35 mouse cellular contexts compared by ENCODE assay signal in genomic region chr19:46957001-46957400, GRCm38 (mm10). TPM values are rescaled to one million over a fixed set of nuclear protein-coding genes. Genes with fewer than 3 reads are reported as not detected.
A peak's percentile ranks its signal among the peaks of the same experiment; 100 is the strongest.
DNase-seq lines count a peak whose midpoint lies in the region; ATAC-seq and TF ChIP-seq lines count a peak whose summit lies in the region.
"Had no signal": no experiment of that assay in that cellular context is flagged by ENCODE, and none has a peak within 500 bp of the region (broad histone marks: within the 10 kb centered on the region; RNA-seq: fewer than 3 reads in every experiment).

No protein-coding gene starts in this region.

- H3K27me3 ChIP-seq in MEL (ENCODE audit: control insufficient read depth in 1 of 2, insufficient read depth in 2 of 2, low read length in 2 of 2), result no peaks in the 10 kb centered on the region
- H3K27me3 ChIP-seq in erythroblast, embryonic 14.5 days (ENCODE audit: control insufficient read depth), result no peaks in the 10 kb centered on the region
- H3K27me3 ChIP-seq in liver, embryonic 13.5 days, result no peaks in the 10 kb centered on the region
- H3K27me3 ChIP-seq: embryonic facial prominence, embryonic 15.5 days; heart, embryonic 12.5 days; limb, embryonic 15.5 days; lung, embryonic 15.5 days; midbrain, embryonic 13.5 days had no signal

- H3K9ac ChIP-seq in MEL (ENCODE audit: control insufficient read depth, low read depth, low read length, poor library complexity, severe bottlenecking), result no peak overlapping the region
- H3K9ac ChIP-seq in liver, embryonic 13.5 days, result peak overlapping the region; percentile 50
- H3K9ac ChIP-seq: embryonic facial prominence, embryonic 15.5 days; heart, embryonic 12.5 days; hindbrain, embryonic 14.5 days; limb, embryonic 15.5 days; lung, embryonic 15.5 days; midbrain, embryonic 13.5 days had no signal

- peak; percentile 46 for DNase-seq in MEL (ENCODE audit: low read depth, low spot score)
- peak; percentile 53 for DNase-seq in liver, embryonic 13.5 days
- DNase-seq in testis, postnatal 14 days (ENCODE audit: low spot score), result no peak
- no peak for DNase-seq in Muller cell, postnatal 12 days (ENCODE audit: inconsistent ontology term)
- no peak for DNase-seq in ovary, postnatal 10 days (ENCODE audit: low spot score)
- DNase-seq: adrenal gland, postnatal 25 days; cerebellum, adult 8-10 months; cerebellum, postnatal 25 days; gastrocnemius, adult 2 months; gastrocnemius, postnatal 36 days; heart, adult 18-20 months; heart, postnatal 4 days; kidney, adult 11 months; kidney, postnatal 14 days; retina, postnatal 1 day; right cerebral cortex, postnatal 14 days; thymus, postnatal 14 days had no signal

- TF ChIP-seq RAD21 in MEL (IDR thresholded peaks at IDR 0.05; ENCODE audit: low read depth, low read length), result no peak

- 17% methylated on average over 5 of the region's 5 CpGs for WGBS in liver, embryonic 13.5 days (ENCODE audit: insufficient replicate concordance)

- peak in 1 of 2 experiments; percentile 26; a peak in 2 of 4 replicates for TF ChIP-seq EP300 in MEL (IDR thresholded peaks at IDR 0.05; ENCODE audit: low read depth in 1 of 2, low read length in 2 of 2)

- H3K4me1 ChIP-seq in MEL (ENCODE audit: control insufficient read depth in 1 of 2, insufficient read depth in 2 of 2, low read length in 2 of 2), result peaks cover 22 to 33% of the 10 kb centered on the region in 2 experiments
- H3K4me1 ChIP-seq in erythroblast, embryonic 14.5 days (ENCODE audit: control insufficient read depth), result peaks cover 63% of the 10 kb centered on the region
- H3K4me1 ChIP-seq in liver, embryonic 13.5 days (replicated peaks), result peaks cover 63% of the 10 kb centered on the region

- peak overlapping the region; percentile 37 for H3K4me2 ChIP-seq in liver, embryonic 13.5 days
- H3K4me2 ChIP-seq: embryonic facial prominence, embryonic 15.5 days; heart, embryonic 12.5 days; hindbrain, embryonic 14.5 days; limb, embryonic 15.5 days; lung, embryonic 15.5 days; midbrain, embryonic 13.5 days had no signal

- H3K79me2 ChIP-seq in MEL (ENCODE audit: control insufficient read depth, insufficient read depth, low read length, poor library complexity), result peaks cover 79% of the 10 kb centered on the region

- TF ChIP-seq CTCF in MEL (IDR thresholded peaks at IDR 0.05 in 2 of 3, conservative IDR thresholded peaks at IDR 0.05 in 1 of 3; ENCODE audit: control insufficient read depth in 1 of 3, insufficient read depth in 1 of 3, low read depth in 2 of 3, low read length in 3 of 3, poor library complexity in 1 of 3, severe bottlenecking in 1 of 3), result no peak

- H3K4me3 ChIP-seq in MEL (ENCODE audit: control insufficient read depth in 1 of 2, insufficient read depth in 1 of 2, low read depth in 2 of 2, low read length in 2 of 2), result no peak overlapping the region
- peak overlapping the region; percentile 38 for H3K4me3 ChIP-seq in erythroblast, embryonic 14.5 days (replicated peaks)
- no peak overlapping the region for H3K4me3 ChIP-seq in liver, embryonic 13.5 days (replicated peaks)
- H3K4me3 ChIP-seq: embryonic facial prominence, embryonic 10.5 days; embryonic facial prominence, embryonic 15.5 days; forebrain, embryonic 10.5 days; gastrocnemius, adult 2 months; heart, embryonic 12.5 days; left cerebral cortex, adult 2 months; limb, embryonic 10.5 days; limb, embryonic 15.5 days; lung, embryonic 15.5 days; midbrain, embryonic 13.5 days had no signal

- H3K27ac ChIP-seq in MEL (ENCODE audit: control insufficient read depth, low read depth, low read length), result peak overlapping the region; percentile 8
- peak overlapping the region; percentile 83 for H3K27ac ChIP-seq in liver, embryonic 13.5 days
- H3K27ac ChIP-seq: embryonic facial prominence, embryonic 10.5 days; embryonic facial prominence, embryonic 15.5 days; forebrain, embryonic 10.5 days; gastrocnemius, adult 2 months; hindbrain, embryonic 14.5 days; limb, embryonic 10.5 days; limb, embryonic 15.5 days; lung, embryonic 15.5 days; midbrain, embryonic 13.5 days had no signal

- no peaks in the 10 kb centered on the region for H3K9me3 ChIP-seq in MEL (replicated peaks; ENCODE audit: insufficient read depth, low read length)
- no peaks in the 10 kb centered on the region for H3K9me3 ChIP-seq in erythroblast, embryonic 14.5 days (ENCODE audit: control insufficient read depth, low read length)
- H3K9me3 ChIP-seq in liver, embryonic 13.5 days (replicated peaks), result no peaks in the 10 kb centered on the region
- H3K9me3 ChIP-seq: embryonic facial prominence, embryonic 10.5 days; embryonic facial prominence, embryonic 15.5 days; forebrain, embryonic 10.5 days; G1E; heart, embryonic 12.5 days; limb, embryonic 10.5 days; limb, embryonic 15.5 days; lung, embryonic 15.5 days; midbrain, embryonic 13.5 days had no signal

- peaks cover 6 to 44% of the 10 kb centered on the region in 2 experiments for H3K36me3 ChIP-seq in MEL (ENCODE audit: control insufficient read depth in 1 of 2, insufficient read depth in 2 of 2, low read length in 2 of 2)
- H3K36me3 ChIP-seq in erythroblast, embryonic 14.5 days (ENCODE audit: control insufficient read depth), result peaks cover 64% of the 10 kb centered on the region
- peaks cover 12% of the 10 kb centered on the region; the same call in 1 of the 2 replicates for H3K36me3 ChIP-seq in liver, embryonic 13.5 days
- H3K36me3 ChIP-seq: embryonic facial prominence, embryonic 15.5 days; limb, embryonic 15.5 days; midbrain, embryonic 13.5 days had no signal

- no peak for TF ChIP-seq POLR2A in MEL (IDR thresholded peaks at IDR 0.05; ENCODE audit: control insufficient read depth in 1 of 2, insufficient read depth in 1 of 2, low read depth in 1 of 2, low read length in 2 of 2, poor library complexity in 1 of 2)

- ATAC-seq in liver, embryonic 13.5 days (ENCODE audit: low read depth), result peak; percentile 76
- ATAC-seq in megakaryocyte progenitor cell, adult 5-6 weeks (replicated peaks; ENCODE audit: poor library complexity), result peak; percentile 38
- ATAC-seq: forebrain, embryonic 16.5 days; inflammation-experienced regulatory T-cells, adult 6 months; midbrain, embryonic 13.5 days had no signal

TF ChIP-seq in MEL, 35 proteins besides CTCF, POLR2A, EP300 and RAD21:
- TF ChIP-seq NRF1 (IDR thresholded peaks at IDR 0.05; ENCODE audit: insufficient read depth, low read depth, low read length, poor library complexity, severe bottlenecking), result no peak
- no peak for TF ChIP-seq MAFK (IDR thresholded peaks at IDR 0.05; ENCODE audit: borderline replicate concordance, low read depth, low read length)
- 0 out of 2 replicates have a peak, but pooled peaks have one; percentile 5 for TF ChIP-seq TAL1 (IDR thresholded peaks at IDR 0.05; ENCODE audit: low read length)
- TF ChIP-seq MYC (IDR thresholded peaks at IDR 0.05; ENCODE audit: low read depth, low read length), result no peak
- TF ChIP-seq CHD1 (IDR thresholded peaks at IDR 0.05; ENCODE audit: low read depth, low read length), result no peak
- peak; percentile 40; the same call in 1 of the 2 replicates for TF ChIP-seq GATA1 (IDR thresholded peaks at IDR 0.05; ENCODE audit: low read depth, low read length)
- no peak for TF ChIP-seq POLR2AphosphoS2 (IDR thresholded peaks at IDR 0.05; ENCODE audit: low read length)
- no peak for TF ChIP-seq TCF12 (IDR thresholded peaks at IDR 0.05; ENCODE audit: low read depth, low read length)
- no peak for TF ChIP-seq ELF1 (IDR thresholded peaks at IDR 0.05; ENCODE audit: low read depth, low read length)
- TF ChIP-seq RCOR1 (IDR thresholded peaks at IDR 0.05; ENCODE audit: low read depth, low read length), result no peak
- TF ChIP-seq GABPA (IDR thresholded peaks at IDR 0.05; ENCODE audit: low read depth, low read length), result no peak
- no peak for TF ChIP-seq UBTF (IDR thresholded peaks at IDR 0.05; ENCODE audit: borderline replicate concordance, insufficient read depth, low read depth, low read length)
- peak; percentile 58 for TF ChIP-seq ZNF384 (IDR thresholded peaks at IDR 0.05; ENCODE audit: low read depth, low read length)
TF ChIP-seq in MEL: peak in this region for 3.

RNA-seq across cellular contexts. Expression of gene Ina, which starts 57.5 kb away (rescaled TPM):
- not detected in 2 replicates for total RNA-seq in MEL (2012; rRNA removed)
- polyA plus RNA-seq in MEL (2012; ENCODE audit: insufficient read depth in 1 of 2, insufficient read length in 2 of 2, low read depth in 1 of 2, low replicate concordance in 2 of 2, missing spikeins in 1 of 2), result not detected
- not detected in 2 replicates for polyA plus RNA-seq in erythroblast, embryonic 14.5 days (2012)
- polyA plus RNA-seq in liver, embryonic 13.5 days (2015; fragmentation: Nextera tagmentation; extraction: Ambion mirVana), result 0.58 and 0.71 TPM in 2 replicates
- 0.22 TPM in 1 of 2 replicates, not detected in the other for total RNA-seq in megakaryocyte progenitor cell, adult 5-6 weeks (2015)
- not detected in 2 replicates for total RNA-seq in megakaryocyte progenitor cell, adult 5-6 weeks (2017)
- total RNA-seq: gastrocnemius, adult 2 months; gastrocnemius, postnatal 36 days; heart, adult 18-20 months; megakaryocyte, adult 5-6 weeks; monocyte, adult 5-6 weeks had no signal
- polyA plus RNA-seq: G1E; heart, postnatal 0 days; inflammation-experienced regulatory T-cells, adult 6 months had no signal

RNA-seq across cellular contexts. Expression of gene Nt5c2, which starts 58.0 kb away (rescaled TPM):
- 64.6 and 65.0 TPM in 2 replicates for total RNA-seq in MEL (2012; rRNA removed)
- polyA plus RNA-seq in MEL (2012; ENCODE audit: insufficient read depth in 1 of 2, insufficient read length in 2 of 2, low read depth in 1 of 2, low replicate concordance in 2 of 2, missing spikeins in 1 of 2), result 100 to 1,000 TPM; 147 to 455 TPM
- polyA plus RNA-seq in erythroblast, embryonic 14.5 days (2012), result 0.55 and 0.66 TPM in 2 replicates
- polyA plus RNA-seq in liver, embryonic 13.5 days (2015; fragmentation: Nextera tagmentation; extraction: Ambion mirVana), result 61.0 and 69.1 TPM in 2 replicates
- 52.5 and 59.4 TPM in 2 replicates for total RNA-seq in megakaryocyte progenitor cell, adult 5-6 weeks (2015)
- 79.3 and 80.0 TPM in 2 replicates for total RNA-seq in megakaryocyte progenitor cell, adult 5-6 weeks (2017)

Comparison
In these comparisons a context has a peak if more than half of its experiments do, and no peak if none do; other contexts are left out.
1. DNase-seq: peak in MEL (single experiment) and liver, embryonic 13.5 days (single experiment); none in testis, postnatal 14 days (single experiment), Muller cell, postnatal 12 days (single experiment) and ovary, postnatal 10 days (single experiment).
2. RNA of gene Nt5c2, which starts 58.0 kb away (polyA plus RNA-seq): 147 to 455 TPM in MEL and 61.0 to 69.1 TPM in liver, embryonic 13.5 days; 0.55 to 0.66 TPM in erythroblast, embryonic 14.5 days; every median in the first group is over 10 times any median in the second.